Mouse (Mus musculus) hindlimb bud, embryonic 11.5 days (tissue): ENCODE measurements around the gene Oprl1.
A peak's percentile ranks its signal among the peaks of the same experiment; 100 is the strongest.

Experiments used
- DNase-seq: peaks from one replicate; pipeline ENCODE4 v3.0.0-alpha.2; 2012; ENCODE audit warnings: low read depth, low spot score; ENCODE audit errors: extremely low spot score

Oprl1 gene

DNA sequence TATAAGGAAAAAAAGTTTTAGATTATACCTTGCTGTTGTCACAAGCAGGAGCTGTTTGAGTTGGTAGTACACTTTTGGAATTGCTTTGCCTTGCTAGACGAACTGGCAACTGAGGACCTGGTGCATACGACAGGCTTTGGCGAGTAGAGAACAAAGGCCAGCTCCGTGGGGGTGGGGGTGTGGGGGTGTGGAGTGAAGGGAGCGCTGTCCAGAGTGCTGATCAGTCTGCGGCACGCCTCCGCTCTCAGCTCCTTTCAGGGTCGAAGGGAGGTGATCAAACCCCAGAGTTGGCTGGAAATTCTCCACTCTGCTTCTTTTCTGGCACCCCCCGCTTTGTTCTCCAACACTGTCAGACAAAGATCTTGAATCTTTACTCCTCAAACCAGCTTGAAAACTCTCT lies 49.8 kb downstream of the Oprl1 start:
- DNase-seq = peak; percentile 20

DNA sequence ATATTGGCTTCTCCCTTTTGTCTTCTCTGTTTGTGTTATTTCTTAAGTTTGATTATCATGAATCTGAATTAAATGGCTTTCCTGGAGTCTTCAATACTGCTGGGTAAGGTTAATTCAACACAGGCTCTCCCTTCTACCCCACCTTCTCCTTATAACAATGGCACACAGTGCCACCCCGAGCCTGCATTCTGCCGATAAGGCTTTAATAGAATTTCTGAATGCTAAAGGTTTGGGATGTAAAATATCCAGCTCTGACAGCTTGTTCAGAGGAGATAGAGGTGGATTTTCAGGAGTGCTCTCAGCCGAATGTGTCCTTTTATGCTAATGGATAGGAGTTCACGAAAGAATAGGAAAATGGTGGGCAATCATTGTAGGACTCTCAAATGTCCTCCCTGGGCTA lies 50.4 kb downstream of the Oprl1 start:
- DNase-seq = no peak

DNA sequence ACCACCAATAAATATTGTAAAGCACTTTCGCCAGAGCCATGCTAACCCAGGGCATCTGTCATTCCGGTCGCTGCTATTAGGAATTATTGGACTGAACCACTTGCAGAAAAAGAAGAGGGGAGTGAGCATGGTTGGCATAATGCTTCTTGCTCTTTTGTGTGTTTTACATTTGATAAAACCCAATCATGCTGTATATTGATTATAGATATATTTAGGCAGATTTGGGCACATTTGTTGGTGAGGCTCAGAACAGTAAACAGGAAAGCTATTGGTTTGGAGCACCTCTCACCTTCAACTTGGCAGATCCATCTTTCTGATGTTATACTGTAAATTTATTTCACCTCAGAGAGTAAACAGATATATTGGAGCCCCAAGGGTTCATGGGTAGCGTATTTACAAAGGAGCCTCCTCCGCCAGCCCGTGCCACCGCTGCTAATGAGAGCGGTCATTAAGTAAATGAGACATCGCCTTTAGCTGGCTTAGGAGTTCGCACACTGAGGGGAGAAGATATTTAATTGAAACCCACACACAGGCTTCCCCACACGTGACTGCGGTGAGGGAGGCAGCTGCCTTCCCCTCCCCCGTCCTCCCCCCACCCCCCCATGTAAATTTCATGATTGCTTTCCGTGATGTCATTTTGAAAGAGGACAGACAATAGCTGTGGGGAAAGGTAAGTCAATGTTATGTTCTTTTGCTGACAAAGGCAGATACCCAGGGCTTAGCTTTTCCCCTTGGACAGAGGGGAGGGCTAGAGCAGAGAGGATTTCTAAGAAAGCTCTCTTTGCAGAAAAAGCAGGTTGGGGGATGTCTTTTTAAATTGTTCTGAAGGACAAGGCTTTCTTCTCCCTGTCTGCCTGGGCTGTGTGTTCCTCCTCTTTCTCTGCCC lies 52.1 kb downstream of the Oprl1 start:
- no peak for DNase-seq

DNA sequence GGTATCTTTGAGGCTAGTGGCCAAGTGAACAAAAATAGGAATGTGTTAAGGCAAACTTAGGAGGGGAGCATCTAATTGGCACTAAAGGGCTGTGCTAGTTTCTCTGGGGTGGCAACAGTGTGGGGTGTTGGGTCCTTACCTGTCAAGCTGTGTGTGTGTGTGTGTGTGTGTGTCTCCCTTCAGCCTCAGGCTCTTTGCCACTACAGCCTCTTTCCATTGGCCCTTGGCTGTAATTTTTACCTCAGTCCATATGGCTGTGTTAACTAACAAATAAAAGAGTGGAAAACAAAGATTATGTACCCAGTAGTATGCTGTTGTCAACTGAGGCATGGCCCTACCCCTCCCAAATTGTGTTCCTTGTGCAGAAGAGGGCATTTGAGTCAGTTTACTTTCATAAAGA lies 53.6 kb downstream of the Oprl1 start:
- DNase-seq = no peak

DNA sequence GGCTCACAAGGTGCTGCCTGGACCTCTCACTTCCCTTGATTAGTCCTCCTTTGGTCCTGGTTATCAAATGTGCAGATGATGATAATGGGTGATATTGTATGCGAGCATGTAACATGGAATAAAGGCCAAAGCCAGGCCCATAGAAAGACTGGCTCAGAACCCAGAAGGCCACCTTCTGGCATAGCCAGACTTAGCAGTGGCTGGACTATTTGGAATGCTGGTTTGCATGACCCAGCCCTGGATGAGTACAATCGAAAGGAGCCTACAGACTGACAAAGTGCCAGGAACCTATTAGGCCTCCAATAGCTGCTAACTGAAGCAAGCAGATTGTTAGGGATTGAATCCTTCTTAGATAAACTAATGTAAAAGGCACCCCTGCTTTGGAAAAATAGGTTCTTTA lies 54.6 kb downstream of the Oprl1 start:
- no peak for DNase-seq
